Mouse (Mus musculus) lung, postnatal 4 days (tissue): Measurements from ENCODE around the gene Fam227a.

Experiments used
- DNase-seq, 2 experiments: peaks; one replicate each; pipeline ENCODE4 v3.0.0; 2021

Fam227a gene

GRCm38 (mm10) chr15:79683707-79684465, 25.1 kb upstream of the Fam227a start:
- DNase-seq: no peak

DNA sequence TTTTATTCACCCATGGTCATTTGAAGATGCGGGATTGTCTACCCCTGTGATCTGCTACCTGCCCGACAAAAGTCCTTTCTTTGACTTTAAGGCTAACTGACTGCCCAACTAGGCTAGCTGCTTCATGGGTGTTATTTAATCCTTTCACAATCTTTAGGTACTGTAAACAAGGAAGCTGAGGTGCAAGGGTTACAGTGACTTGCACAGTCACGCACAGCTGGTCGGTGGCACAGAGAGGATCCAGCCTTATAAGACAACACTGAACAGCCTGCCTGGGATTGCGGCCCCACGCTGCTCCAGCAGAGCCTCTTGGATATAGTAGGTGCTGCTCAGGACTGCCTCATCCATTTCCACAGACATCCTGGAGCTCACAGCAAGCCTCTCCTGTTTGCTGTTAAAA, 24.4 kb upstream of the Fam227a start:
- DNase-seq: no peak

DNA sequence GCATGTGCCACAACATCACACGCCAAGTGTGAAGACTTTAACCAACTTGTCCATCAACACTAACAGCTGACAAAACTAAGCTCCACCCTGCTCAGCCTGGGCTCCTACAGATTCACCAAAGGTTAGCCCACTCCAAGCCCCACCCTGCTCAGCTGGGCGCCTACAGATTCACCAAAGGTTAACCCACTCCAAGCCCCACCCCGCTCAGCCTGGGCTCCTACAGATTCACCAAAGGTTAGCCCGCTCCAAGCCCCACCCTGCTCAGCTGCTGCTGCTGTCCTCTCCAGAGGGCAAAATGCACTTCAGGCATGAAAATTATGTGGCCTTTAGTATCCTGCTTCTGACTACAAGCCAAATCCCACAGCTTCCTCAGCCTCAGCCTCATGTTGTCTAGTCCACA, 23.2 kb upstream of the Fam227a start:
- DNase-seq: no peak

DNA sequence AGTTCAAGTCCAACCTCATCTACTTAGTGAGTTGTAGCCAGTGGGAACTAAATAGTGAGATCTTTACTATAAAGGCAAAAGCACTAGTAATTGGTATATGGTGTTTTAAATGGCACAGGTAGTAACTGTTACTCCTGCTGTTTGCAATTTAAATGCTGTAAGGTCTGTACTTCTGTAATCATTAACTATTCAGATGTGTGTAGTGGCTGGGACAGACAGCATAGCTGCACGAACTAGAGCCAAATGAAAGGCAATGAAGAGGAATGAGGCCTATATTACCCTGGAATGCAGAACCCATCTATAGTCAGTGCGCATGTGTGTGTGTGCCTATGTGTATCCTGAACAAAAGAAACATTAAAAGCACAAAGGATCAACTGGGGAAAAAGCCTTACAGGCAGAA, 19.2 kb upstream of the Fam227a start:
- DNase-seq: no peak

DNA sequence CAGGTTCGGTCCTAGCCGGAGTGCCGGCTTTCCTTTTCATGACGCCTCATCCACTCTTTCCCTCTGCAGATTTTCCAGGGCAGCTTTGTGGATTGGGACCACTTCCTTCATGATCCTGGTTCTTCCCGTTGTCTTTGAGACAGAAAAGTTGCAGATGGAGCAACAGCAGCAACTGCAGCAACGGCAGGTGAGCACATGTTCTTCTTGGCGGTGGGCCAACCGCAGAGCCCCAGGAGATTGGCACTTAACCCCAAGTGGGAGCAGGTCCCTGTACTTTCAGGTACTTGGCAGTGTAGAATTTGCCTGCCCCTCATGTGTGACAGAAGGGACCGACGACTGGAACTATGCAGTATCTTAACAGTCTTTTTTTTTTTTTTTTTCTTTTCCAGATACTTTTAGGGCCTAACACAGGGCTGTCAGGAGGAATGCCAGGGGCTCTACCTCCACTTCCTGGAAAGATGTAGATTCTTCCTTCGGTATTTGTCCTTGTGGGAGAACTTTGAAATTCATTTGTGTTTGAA, 13.1 kb upstream of the Fam227a start:
- peak in 1 of 2 experiments; percentile 41 for DNase-seq

DNA sequence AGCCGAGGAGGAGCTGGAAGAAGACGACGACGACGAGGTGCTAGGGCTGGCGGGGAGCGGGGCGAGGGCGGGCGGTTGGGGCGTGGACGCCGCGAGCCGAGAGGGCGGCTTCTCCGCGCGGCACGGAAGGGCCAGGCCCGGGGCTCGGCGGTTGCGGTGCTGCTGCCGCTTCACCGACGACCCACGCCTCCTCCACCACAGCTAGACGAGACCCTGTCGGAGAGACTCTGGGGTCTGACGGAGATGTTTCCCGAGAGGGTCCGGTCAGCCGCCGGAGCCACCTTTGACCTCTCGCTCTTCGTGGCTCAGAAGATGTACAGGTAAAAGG, 12.2 kb upstream of the Fam227a start:
- DNase-seq: no peak

GRCm38 (mm10) chr15:79670249-79670971, 11.7 kb upstream of the Fam227a start, which contains the start of gene Tomm22:
Gene Tomm22, plus strand, starts transcription at chr15:79670861.
- DNase-seq: peak; percentile 91 to 94

- DNase-seq: peak; percentile 61 to 69
Measured at GRCm38 (mm10) chr15:79669195-79669594, 10.4 kb upstream of the Fam227a start.

DNA sequence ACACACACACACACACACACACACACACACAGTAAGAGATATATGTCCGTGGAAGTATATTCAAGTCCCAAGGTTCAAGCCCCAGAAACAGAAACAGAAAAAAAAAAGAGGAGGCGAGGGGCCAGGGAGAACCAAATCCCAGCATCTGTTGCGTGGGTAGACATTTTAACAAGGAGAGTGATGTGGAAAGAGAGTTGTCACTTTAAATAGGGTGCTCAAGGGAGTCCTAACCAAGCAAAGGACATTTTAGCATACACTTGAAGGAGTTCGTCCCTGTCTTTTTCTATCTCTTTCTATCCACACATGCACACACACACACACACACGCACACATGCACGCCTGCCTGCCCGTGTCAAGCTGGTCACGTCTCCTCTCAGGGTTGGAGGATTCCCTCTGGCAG, 5.9 kb upstream of the Fam227a start:
- no peak for DNase-seq

GRCm38 (mm10) chr15:79661852-79662251, 3.1 kb upstream of the Fam227a start:
- peak in 1 of 2 experiments; percentile 42 for DNase-seq

GRCm38 (mm10) chr15:79657837-79658530, 772 bp downstream of the Fam227a start:
- peak; percentile 76 to 86 for DNase-seq

DNA sequence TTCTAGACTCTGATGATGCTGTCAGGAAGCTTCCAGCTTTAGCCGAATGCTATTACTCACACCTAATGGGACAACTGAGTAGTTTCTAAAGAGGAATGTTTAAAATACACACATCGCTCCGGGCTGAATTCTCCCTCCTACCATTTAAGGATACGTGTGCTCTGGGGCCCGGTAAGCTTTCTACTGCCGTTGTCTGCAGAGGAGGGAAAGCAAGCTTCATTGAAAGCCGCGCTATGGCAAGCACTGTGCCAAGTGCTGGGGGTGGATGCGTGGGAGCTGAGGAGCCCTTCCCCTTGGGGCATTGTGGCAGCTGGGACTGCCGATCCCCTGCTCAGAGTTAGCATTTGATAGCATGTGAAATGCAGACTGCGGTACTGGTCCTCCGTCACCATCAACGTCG, 2.3 kb downstream of the Fam227a start:
- DNase-seq: no peak

DNA sequence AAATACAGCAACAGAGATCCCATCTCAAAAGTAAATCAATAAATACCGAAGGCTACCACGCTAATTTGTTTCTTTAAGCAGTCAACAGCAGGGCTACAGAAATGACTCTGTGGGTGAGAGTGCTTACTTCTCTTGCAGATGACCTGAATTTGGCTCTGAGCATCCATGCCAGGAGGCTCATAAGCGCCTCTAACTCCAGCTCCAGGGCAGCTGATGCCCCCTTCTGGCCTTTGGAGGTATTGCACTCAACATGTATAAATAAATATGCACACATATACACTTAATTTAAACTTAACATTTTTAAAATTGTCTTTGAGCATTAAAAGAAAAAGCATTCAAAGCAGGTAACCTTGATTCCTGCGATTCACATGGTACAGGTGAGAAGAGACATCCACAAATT, 7.3 kb downstream of the Fam227a start:
- DNase-seq: peak in 1 of 2 experiments; percentile 11

- DNase-seq: peak; percentile 34 to 58
Measured at GRCm38 (mm10) chr15:79650569-79650968, 8.2 kb downstream of the Fam227a start.

GRCm38 (mm10) chr15:79648130-79648529, 10.6 kb downstream of the Fam227a start:
- no peak for DNase-seq

GRCm38 (mm10) chr15:79645483-79645882, 13.3 kb downstream of the Fam227a start:
- no peak for DNase-seq

DNA sequence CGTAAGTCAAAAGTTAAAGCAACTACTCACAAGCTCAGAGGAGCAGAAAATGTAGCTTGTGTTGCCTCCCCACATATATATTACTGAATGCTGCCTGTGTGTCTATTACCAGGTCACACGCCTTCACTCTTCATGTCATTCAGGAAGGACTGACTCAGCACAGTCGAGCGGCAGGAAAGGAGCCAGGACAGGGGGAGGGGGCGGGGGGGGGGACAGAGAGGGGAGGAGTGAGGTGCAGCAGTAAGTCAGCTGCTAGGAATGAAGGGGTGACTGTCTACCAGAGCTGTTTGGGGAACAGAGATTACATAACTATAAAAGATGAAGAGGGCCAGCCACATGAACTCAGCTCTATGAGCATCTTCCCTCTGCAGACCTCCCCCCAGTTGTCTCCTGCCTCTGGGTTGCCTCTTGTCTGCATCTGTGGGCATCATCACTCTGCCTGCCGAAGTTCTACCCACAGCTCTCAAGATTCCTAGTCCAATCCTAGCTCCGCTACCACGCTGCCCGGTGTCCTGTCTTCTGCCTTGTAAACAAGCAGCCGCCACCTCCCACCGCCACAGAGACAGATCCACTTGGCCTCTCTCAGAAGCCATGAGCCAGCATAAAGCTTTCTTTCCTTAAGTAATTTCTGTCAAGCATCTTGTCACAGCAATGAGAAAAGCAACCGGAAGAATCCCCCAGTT, 17.5 kb downstream of the Fam227a start:
- DNase-seq: no peak

DNA sequence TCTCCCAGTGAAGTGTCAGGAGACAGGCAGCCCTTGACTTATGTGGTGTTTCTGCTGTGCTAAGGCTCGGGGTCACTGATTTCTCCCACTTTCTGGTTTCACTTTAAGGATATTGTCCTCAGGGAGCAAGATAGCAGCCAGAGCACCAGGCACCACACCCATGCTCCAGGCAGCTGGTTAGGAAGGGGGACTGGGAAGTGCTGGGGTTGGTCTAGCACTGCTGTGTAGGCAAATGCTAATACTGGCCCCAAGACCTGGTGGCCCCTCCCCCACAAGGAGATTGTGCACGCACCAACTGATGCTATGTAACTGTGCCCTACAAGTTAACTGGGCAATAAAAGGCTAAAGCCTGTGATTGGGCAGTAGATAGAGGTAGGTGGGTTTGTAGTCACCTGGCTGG, 28.3 kb downstream of the Fam227a start:
- no peak for DNase-seq

DNA sequence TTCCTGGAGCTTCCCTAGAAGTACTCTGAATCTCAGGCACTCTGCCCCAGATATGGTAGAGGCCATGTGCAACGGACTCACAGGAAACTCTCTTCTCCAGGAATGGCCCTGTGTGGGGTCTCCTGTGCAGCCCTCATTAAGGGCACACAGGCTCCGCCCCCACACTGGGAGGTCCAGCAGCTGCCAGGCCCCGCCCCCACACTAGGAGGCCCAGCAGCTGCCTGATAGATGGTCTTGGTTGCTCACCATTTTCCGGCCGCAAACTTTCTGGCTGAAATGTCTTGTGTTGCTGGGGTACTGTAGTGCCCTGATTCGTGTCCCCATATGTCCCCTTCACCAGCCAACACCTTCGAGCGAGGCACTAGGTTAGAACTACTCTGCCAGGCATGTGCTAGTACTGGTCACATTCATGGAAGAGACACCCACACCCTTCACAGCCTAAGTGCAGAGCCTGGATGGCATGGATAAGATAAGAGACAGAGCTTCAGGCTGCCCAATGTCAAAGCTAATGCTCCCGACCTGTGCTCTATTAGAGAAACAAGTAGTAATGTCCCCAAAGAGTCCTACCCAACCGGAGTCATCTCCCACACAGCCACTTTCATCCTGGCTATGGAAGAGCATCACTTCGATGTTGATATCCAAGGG, 38.9 kb downstream of the Fam227a start:
- DNase-seq: no peak

DNA sequence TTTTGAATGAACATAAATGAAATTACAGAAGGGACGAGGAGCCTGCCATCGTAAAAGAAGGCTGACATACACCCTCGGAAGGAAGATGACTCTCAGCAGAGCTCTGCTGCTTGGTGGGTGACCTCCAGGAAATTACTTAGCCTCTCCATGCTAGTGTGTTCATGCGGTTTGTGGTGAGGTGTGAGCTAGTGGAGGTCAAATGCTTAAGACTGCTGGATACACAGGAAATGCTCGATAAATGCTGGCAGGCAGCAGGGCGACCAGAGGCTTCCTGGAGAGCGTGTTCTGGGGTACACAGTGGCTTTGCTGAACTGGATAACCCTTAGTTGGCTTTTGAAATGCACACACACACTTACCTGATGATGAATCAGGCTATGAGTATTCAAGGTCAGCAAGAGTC, 40.3 kb downstream of the Fam227a start:
- no peak for DNase-seq

DNA sequence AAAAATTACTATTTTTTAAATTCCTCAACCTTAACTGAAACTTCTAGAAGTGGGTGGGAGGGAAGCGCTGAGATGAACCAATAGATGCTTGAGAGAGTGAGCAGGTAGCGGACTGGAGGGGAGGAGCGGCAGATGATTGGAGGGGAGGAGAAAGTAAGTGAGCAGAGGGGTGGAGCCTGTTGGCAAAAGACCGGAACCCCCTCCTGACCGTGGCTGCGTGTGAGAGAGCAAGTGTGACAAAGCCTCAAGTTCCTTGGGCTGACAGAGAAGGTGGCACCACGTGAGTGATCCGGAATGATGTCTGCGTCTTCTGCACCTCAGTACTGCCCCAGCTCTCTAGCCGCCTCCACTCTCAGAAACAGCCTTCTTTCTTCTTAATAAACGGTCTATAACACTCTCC, 41.6 kb downstream of the Fam227a start:
- no peak for DNase-seq

GRCm38 (mm10) chr15:79616729-79617128, 42.0 kb downstream of the Fam227a start:
- DNase-seq: no peak
